Mouse (Mus musculus) stomach, embryonic 16.5 days (tissue): ENCODE data around the gene Tlx3. TPM values are rescaled to one million over a fixed set of nuclear protein-coding genes. Genes with fewer than 3 reads are reported as not detected.

Experiments
- ATAC-seq: fragments of 200-750 bp; cut with Nextera tagmentation; 2 replicates; pipeline ENCODE4 v1.8.0; 2017; ENCODE audit warnings: moderate number of reproducible peaks, moderate TSS enrichment; ENCODE audit not compliant: insufficient read depth, low FRiP score
- H3K27ac ChIP-seq: fragments of 300-500 bp; sonication (generic); 2 replicates; pipeline ENCODE4 v1.5.1; 2014; ENCODE audit warnings: low read length
- H3K27me3 ChIP-seq: fragments of 300-500 bp; sonication (generic); 2 replicates; pipeline ENCODE4 v1.6.1; 2014; ENCODE audit warnings: low read length, control low read depth, mixed read lengths; ENCODE audit not compliant: control insufficient read depth, insufficient read depth
- H3K36me3 ChIP-seq: fragments of 300-500 bp; sonication (generic); 2 replicates; pipeline ENCODE4 v1.6.1; 2014; ENCODE audit warnings: low read length; ENCODE audit not compliant: control insufficient read depth, insufficient read depth
- H3K4me1 ChIP-seq: fragments of 300-500 bp; sonication (generic); 2 replicates; pipeline ENCODE4 v1.6.1; 2014; ENCODE audit warnings: low read length, control low read depth, mixed read lengths; ENCODE audit not compliant: control insufficient read depth, insufficient read depth
- H3K4me2 ChIP-seq: fragments of 300-500 bp; sonication (generic); 2 replicates; pipeline ENCODE4 v1.6.1; 2014; ENCODE audit warnings: low read depth, low read length, mixed read lengths
- H3K4me3 ChIP-seq: fragments of 300-500 bp; sonication (generic); replicated peaks from 2 replicates; pipeline ENCODE4 v1.5.1; 2014; ENCODE audit warnings: mild to moderate bottlenecking, low read length
- H3K9ac ChIP-seq: fragments of 300-500 bp; sonication (generic); 2 replicates; pipeline ENCODE4 v1.6.1; 2014; ENCODE audit warnings: low read length
- H3K9me3 ChIP-seq: fragments of 300-500 bp; sonication (generic); replicated peaks from 2 replicates; pipeline ENCODE4 v1.6.1; 2016; ENCODE audit warnings: low read length, control low read depth; ENCODE audit not compliant: control insufficient read depth
- WGBS: fragments of 180-500 bp; shearing (Covaris S2); extraction: QIAGEN DNeasy Blood & Tissue Kit; methylation state at CpG from one replicate; pipeline ENCODE4 v1.1.7; 2014; 5-methylcytosine and 5-hydroxymethylcytosine counted together
- polyA plus RNA-seq: library from polyadenylated mRNA; unstranded; fragments of >200 nt; fragmentation: Nextera tagmentation; extraction: Ambion mirVana; gene quantifications from 2 replicates; pipeline ENCODE4 v1.2.1, GENCODE M21; 2015

Gene Tlx3
- polyA plus RNA-seq, 1 experiment from 2014 or later, result not detected

- Histone ChIP-seq H3K36me3 (peaks cover 15% of the 10 kb centered on the region; the same call in 1 of the 2 replicates), H3K4me2 (peak overlapping the region; percentile 84), H3K4me3 (peak overlapping the region; percentile 88), H3K9me3 (no peaks in the 10 kb centered on the region), H3K27ac (peak overlapping the region; percentile 88), H3K27me3 (no peaks in the 10 kb centered on the region), H3K9ac (peak overlapping the region; percentile 97), H3K4me1 (peaks cover 7% of the 10 kb centered on the region; the same call in 1 of the 2 replicates)
- 3% methylated on average over 49 of the region's 53 CpGs for WGBS
- peak; percentile 54 for ATAC-seq
These were observed 41.0 kb downstream of the Tlx3 start for GRCm38 (mm10) chr11:33162211-33162997.

GRCm38 (mm10) chr11:33159741-33160140 is 43.6 kb downstream of the Tlx3 start:
- 91% methylated on average over 3 of the region's 3 CpGs for WGBS
- peaks cover 24% of the 10 kb centered on the region for H3K36me3 ChIP-seq
- ATAC-seq, result no peak

GRCm38 (mm10) chr11:33157453-33158196 is 45.8 kb downstream of the Tlx3 start:
- 65% methylated on average over 2 of the region's 2 CpGs for WGBS
- no peak for ATAC-seq
- H3K9ac ChIP-seq, result no peak overlapping the region
- no peak overlapping the region for H3K27ac ChIP-seq
- no peaks in the 10 kb centered on the region for H3K9me3 ChIP-seq
- H3K4me2 ChIP-seq, result no peak overlapping the region
- peaks cover 26% of the 10 kb centered on the region for H3K36me3 ChIP-seq
- peaks cover 2% of the 10 kb centered on the region; the same call in 1 of the 2 replicates for H3K4me1 ChIP-seq
- no peak overlapping the region for H3K4me3 ChIP-seq
- no peaks in the 10 kb centered on the region for H3K27me3 ChIP-seq

More at GRCm38 (mm10) chr11:33159741-33160140, 43.6 kb downstream of the Tlx3 start:
- Histone ChIP-seq H3K27ac (no peak overlapping the region), H3K4me2 (no peak overlapping the region), H3K9me3 (no peaks in the 10 kb centered on the region), H3K9ac (no peak overlapping the region), H3K27me3 (no peaks in the 10 kb centered on the region), H3K4me1 (peaks cover 7% of the 10 kb centered on the region; the same call in 1 of the 2 replicates), H3K4me3 (no peak overlapping the region)

GRCm38 (mm10) chr11:33156436-33157015 is 46.9 kb downstream of the Tlx3 start:
- ATAC-seq, result no peak
- peaks cover 2% of the 10 kb centered on the region; the same call in 1 of the 2 replicates for H3K4me1 ChIP-seq

GRCm38 (mm10) chr11:33154459-33154858 is 48.9 kb downstream of the Tlx3 start:
- WGBS, result 86% methylated on average over 3 of the region's 3 CpGs
- Histone ChIP-seq H3K9me3 (no peaks in the 10 kb centered on the region), H3K4me2 (no peak overlapping the region), H3K4me1 (peaks cover 1% of the 10 kb centered on the region; the same call in 1 of the 2 replicates), H3K9ac (no peak overlapping the region), H3K27me3 (no peaks in the 10 kb centered on the region), H3K27ac (no peak overlapping the region), H3K36me3 (peaks cover 19% of the 10 kb centered on the region), H3K4me3 (no peak overlapping the region)
- ATAC-seq, result no peak

More at GRCm38 (mm10) chr11:33156436-33157015, 46.9 kb downstream of the Tlx3 start:
- H3K27ac ChIP-seq, result no peak overlapping the region
- H3K4me2 ChIP-seq, result no peak overlapping the region
- no peaks in the 10 kb centered on the region for H3K9me3 ChIP-seq
- H3K9ac ChIP-seq, result no peak overlapping the region
- H3K4me3 ChIP-seq, result no peak overlapping the region
- H3K36me3 ChIP-seq, result peaks cover 26% of the 10 kb centered on the region
- H3K27me3 ChIP-seq, result no peaks in the 10 kb centered on the region
- 73% methylated on average over 4 of the region's 4 CpGs for WGBS

- no peak for ATAC-seq
- Histone ChIP-seq H3K4me1 (peaks cover 5% of the 10 kb centered on the region; the same call in 1 of the 2 replicates), H3K4me2 (no peak overlapping the region), H3K27ac (no peak overlapping the region), H3K9me3 (no peaks in the 10 kb centered on the region), H3K27me3 (no peaks in the 10 kb centered on the region), H3K9ac (no peak overlapping the region), H3K4me3 (no peak overlapping the region), H3K36me3 (peaks cover 16% of the 10 kb centered on the region)
- WGBS, result 96% methylated on average over 1 of the region's 1 CpGs
These were observed 50.4 kb downstream of the Tlx3 start for GRCm38 (mm10) chr11:33152997-33153396.

GRCm38 (mm10) chr11:33151780-33152145 is 51.6 kb downstream of the Tlx3 start:
- Histone ChIP-seq H3K27ac (no peak overlapping the region), H3K4me1 (peaks cover 10% of the 10 kb centered on the region; the same call in 1 of the 2 replicates), H3K9me3 (no peaks in the 10 kb centered on the region), H3K36me3 (peaks cover 13% of the 10 kb centered on the region), H3K4me2 (no peak overlapping the region), H3K9ac (no peak overlapping the region), H3K4me3 (no peak overlapping the region), H3K27me3 (peaks cover 4% of the 10 kb centered on the region; the same call in 1 of the 2 replicates)
- no peak for ATAC-seq
- WGBS, result 76% methylated on average over 4 of the region's 4 CpGs

- Histone ChIP-seq H3K4me1 (peaks cover 13% of the 10 kb centered on the region; the same call in 1 of the 2 replicates), H3K9ac (no peak overlapping the region), H3K27ac (no peak overlapping the region), H3K4me2 (no peak overlapping the region), H3K9me3 (no peaks in the 10 kb centered on the region), H3K4me3 (no peak overlapping the region), H3K27me3 (peaks cover 8% of the 10 kb centered on the region; the same call in 1 of the 2 replicates), H3K36me3 (peaks cover 8% of the 10 kb centered on the region)
- ATAC-seq, result no peak
- WGBS, result 63% methylated on average over 3 of the region's 3 CpGs
These were observed 52.1 kb downstream of the Tlx3 start for GRCm38 (mm10) chr11:33151128-33151779.
